Mouse (Mus musculus) R1 (cell line): ENCODE results near the gene Klrc3.
"Not testable (repeated sequence)": the region's sequence is repeated elsewhere in the genome, so short reads cannot be mapped to it uniquely, and the experiment has no call there.

Experiments used
- DNase-seq: peaks from one replicate; pipeline ENCODE4 v3.0.0-alpha.2; 2018; ENCODE audit warnings: low read depth, low spot score

Gene Klrc3

DNA sequence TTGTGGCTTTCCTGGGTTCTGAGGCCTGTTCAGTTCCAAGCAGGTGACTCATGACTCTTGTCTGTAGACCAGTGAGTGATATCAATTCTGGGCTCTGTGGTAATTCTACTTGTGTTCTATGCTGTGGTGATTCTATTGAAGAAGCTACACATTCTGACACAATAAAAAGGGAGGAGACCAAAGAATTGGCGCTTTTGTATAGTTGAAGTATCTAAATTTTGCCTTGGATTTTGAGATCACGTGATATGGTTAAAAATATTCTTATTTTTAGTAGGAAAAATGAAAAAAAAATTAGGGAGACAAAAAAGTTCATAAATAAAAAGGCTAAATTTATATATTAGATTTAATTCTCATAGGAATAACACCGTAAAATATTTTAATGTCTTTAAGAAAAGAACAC lies at the start of gene Klrc3:
Gene Klrc3, minus strand, starts transcription at position 101 of the 400 bp plus-strand sequence.
- not testable (repeated sequence) for DNase-seq

GRCm38 (mm10) chr6:129691436-129691835 lies 48.3 kb upstream of the Klrc3 start:
- not testable (repeated sequence) for DNase-seq

- DNase-seq = no peak
Observed at GRCm38 (mm10) chr6:129680379-129680778, 37.2 kb upstream of the Klrc3 start.

DNA sequence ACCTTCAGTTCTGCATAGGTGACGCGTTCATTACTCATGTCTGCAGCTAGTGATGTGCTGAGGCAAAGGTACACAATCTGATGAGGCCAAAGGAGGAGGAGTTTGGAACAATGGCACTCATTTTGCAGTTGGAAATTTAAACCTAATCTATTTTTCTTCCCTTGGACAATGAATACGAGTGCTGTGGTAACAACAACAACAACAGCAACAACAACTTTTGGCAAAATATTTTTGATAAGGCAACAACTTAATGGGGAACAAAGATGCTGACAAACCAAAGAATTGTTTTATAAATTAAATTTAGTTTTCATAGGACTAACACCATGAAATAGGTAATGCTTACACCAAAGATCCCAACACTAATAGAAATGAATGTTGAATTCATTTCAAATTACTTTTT lies 35.7 kb upstream of the Klrc3 start, which contains the start of gene Klrc1:
Gene Klrc1, minus strand, starts transcription at position 101 of the 400 bp plus-strand sequence.
- DNase-seq = no peak

GRCm38 (mm10) chr6:129661301-129661700 lies 18.2 kb upstream of the Klrc3 start:
- not testable (repeated sequence) for DNase-seq

- DNase-seq = not testable (repeated sequence)
Observed at GRCm38 (mm10) chr6:129660589-129660988, 17.5 kb upstream of the Klrc3 start, which contains the start of gene Klrc2. Gene Klrc2, minus strand, starts transcription at chr6:129660689.

GRCm38 (mm10) chr6:129644054-129644453 lies 917 bp upstream of the Klrc3 start:
- not testable (repeated sequence) for DNase-seq

GRCm38 (mm10) chr6:129631046-129631445 lies 12.1 kb downstream of the Klrc3 start:
- not testable (repeated sequence) for DNase-seq

GRCm38 (mm10) chr6:129623735-129624134 lies 19.4 kb downstream of the Klrc3 start, which contains the start of gene Klrk1:
Gene Klrk1, minus strand, starts transcription at chr6:129623864.
- DNase-seq = no peak

GRCm38 (mm10) chr6:129608372-129608771 lies 34.8 kb downstream of the Klrc3 start:
- no peak for DNase-seq

GRCm38 (mm10) chr6:129591508-129591907 lies 51.6 kb downstream of the Klrc3 start, which contains the start of gene Klrd1:
Gene Klrd1, plus strand, starts transcription at chr6:129591782.
- DNase-seq = no peak
